Mouse (Mus musculus) urinary bladder, adult 2 months (tissue): ENCODE results near the gene Tac4. TPM values are rescaled to one million over a fixed set of nuclear protein-coding genes. Genes with fewer than 3 reads are reported as not detected.

Source experiments
- DNase-seq: peaks from one replicate; pipeline ENCODE4 v3.0.0; 2022; ENCODE audit warnings: low spot score
- polyA plus RNA-seq: library from polyadenylated mRNA; depleted of rRNA; stranded (reverse); fragments of >200 nt; gene quantifications from 2 replicates; pipeline ENCODE4 v1.2.3, GENCODE M21; 2012; rRNA removed

Tac4 gene
- polyA plus RNA-seq, 1 experiment: not detected

- DNase-seq: no peak
Measured at GRCm38 (mm10) chr11:95315215-95315955, 54.1 kb downstream of the Tac4 start.

GRCm38 (mm10) chr11:95318116-95318515 is 56.8 kb downstream of the Tac4 start:
- no peak for DNase-seq

Other genes starting within 250 kb of the Tac4 start
- gene Pdk2, start 220.2 kb upstream of the Tac4 start, polyA plus RNA-seq: 34.6 and 59.4 TPM in 2 replicates
- gene Itga3, start 184.7 kb upstream of the Tac4 start, polyA plus RNA-seq: 55.1 and 58.8 TPM in 2 replicates
- 0.39 and 0.41 TPM in 2 replicates for gene Dlx3, start 141.4 kb upstream of the Tac4 start, polyA plus RNA-seq
- gene Dlx4, start 115.3 kb upstream of the Tac4 start, polyA plus RNA-seq: 0.27 and 0.36 TPM in 2 replicates
- gene Kat7, start 48.7 kb downstream of the Tac4 start, polyA plus RNA-seq: 36.3 and 38.0 TPM in 2 replicates
- 20.8 and 23.0 TPM in 2 replicates for gene Fam117a, start 75.5 kb downstream of the Tac4 start, polyA plus RNA-seq
- gene Slc35b1, start 123.2 kb downstream of the Tac4 start, polyA plus RNA-seq: 55.1 and 66.5 TPM in 2 replicates
- gene Spop, start 152.6 kb downstream of the Tac4 start, polyA plus RNA-seq: 79.1 and 103 TPM in 2 replicates